Mouse (Mus musculus) heart, postnatal 0 days (tissue): ENCODE measurements around the gene Sarm1. TPM values are rescaled to one million over a fixed set of nuclear protein-coding genes. Genes with fewer than 3 reads are reported as not detected.

Experiments used
- ATAC-seq: fragments of 200-750 bp; cut with Nextera tagmentation; 2 replicates; pipeline ENCODE4 v1.8.0; 2017; ENCODE audit warnings: low read depth, moderate number of reproducible peaks, moderate library complexity; ENCODE audit not compliant: insufficient read depth
- DNase-seq: peaks from one replicate; pipeline ENCODE4 v3.0.0-alpha.2; 2016; ENCODE audit warnings: low spot score
- H3K27ac ChIP-seq: fragments of 300-500 bp; sonication (generic); 2 replicates; pipeline ENCODE4 v1.5.1; 2014; ENCODE audit warnings: low read depth, mild to moderate bottlenecking
- H3K27me3 ChIP-seq: fragments of 300-500 bp; sonication (generic); 2 replicates; pipeline ENCODE4 v1.6.1; 2014; ENCODE audit warnings: low read length, mixed read lengths; ENCODE audit not compliant: control insufficient read depth, insufficient read depth
- H3K36me3 ChIP-seq: fragments of 300-500 bp; sonication (generic); replicated peaks from 2 replicates; pipeline ENCODE4 v1.6.1; 2014; ENCODE audit warnings: low read length, mixed read lengths; ENCODE audit not compliant: control insufficient read depth, insufficient read depth
- H3K4me1 ChIP-seq: fragments of 300-500 bp; sonication (generic); 2 replicates; pipeline ENCODE4 v1.6.1; 2014; ENCODE audit warnings: antibody characterized with exemption; ENCODE audit not compliant: control insufficient read depth, insufficient read depth
- H3K4me2 ChIP-seq: fragments of 300-500 bp; sonication (generic); 2 replicates; pipeline ENCODE4 v1.6.1; 2014; ENCODE audit warnings: low read depth, mild to moderate bottlenecking, low read length, moderate library complexity
- H3K4me3 ChIP-seq: fragments of 300-500 bp; sonication (generic); 2 replicates; pipeline ENCODE4 v1.5.1; 2014; ENCODE audit warnings: low read depth, low read length
- H3K9ac ChIP-seq: fragments of 300-500 bp; sonication (generic); replicated peaks from 2 replicates; pipeline ENCODE4 v1.6.1; 2014; ENCODE audit warnings: low read depth, low read length, mixed read lengths
- H3K9me3 ChIP-seq: fragments of 300-500 bp; sonication (generic); replicated peaks from 2 replicates; pipeline ENCODE4 v1.6.1; 2016; ENCODE audit warnings: low read length; ENCODE audit not compliant: control insufficient read depth
- CTCF ChIP-seq: IDR thresholded peaks from 2 replicates; pipeline ENCODE4 v1.5.1; 2016; ENCODE audit warnings: antibody characterized with exemption, control low read depth, low read depth
- EP300 ChIP-seq: IDR thresholded peaks from 2 replicates; pipeline ENCODE4 v1.6.1; 2016; ENCODE audit warnings: antibody characterized with exemption, low read depth
- WGBS: fragments of 180-500 bp; shearing (Covaris S2); extraction: QIAGEN DNeasy Blood & Tissue Kit; methylation state at CpG from one replicate; pipeline ENCODE4 v1.1.7; 2014; 5-methylcytosine and 5-hydroxymethylcytosine counted together
- polyA plus RNA-seq: library from polyadenylated mRNA; unstranded; fragments of >200 nt; fragmentation: Nextera tagmentation; extraction: Ambion mirVana; gene quantifications from 2 replicates; pipeline ENCODE4 v1.2.1, GENCODE M21; 2015
- total RNA-seq: library from RNA; depleted of rRNA; stranded (reverse); fragments of >200 nt; gene quantifications from 2 replicates; pipeline ENCODE4 v1.2.3, GENCODE M21; 2014; ENCODE audit warnings: low replicate concordance

Sarm1 gene
- total and polyA plus RNA-seq, 2 experiments from 2014 or later = not detected

GRCm38 (mm10) chr11:78518931-78519330 is 21.4 kb upstream of the Sarm1 start:
- TF ChIP-seq CTCF (no peak), EP300 (no peak)
- DNase-seq (no peak), ATAC-seq (no peak)
- WGBS = 78% methylated on average over 10 of the region's 10 CpGs
- Histone ChIP-seq H3K4me1 (no peaks in the 10 kb centered on the region), H3K4me3 (no peak overlapping the region), H3K9me3 (no peaks in the 10 kb centered on the region), H3K27me3 (no peaks in the 10 kb centered on the region), H3K9ac (no peak overlapping the region), H3K4me2 (no peak overlapping the region), H3K36me3 (peaks cover 94% of the 10 kb centered on the region), H3K27ac (no peak overlapping the region)

GRCm38 (mm10) chr11:78515549-78516325 is 18.2 kb upstream of the Sarm1 start:
- Histone ChIP-seq H3K4me1 (peaks cover 15% of the 10 kb centered on the region), H3K27me3 (no peaks in the 10 kb centered on the region), H3K9ac (no peak overlapping the region), H3K4me3 (no peak overlapping the region), H3K36me3 (peaks cover 64% of the 10 kb centered on the region), H3K4me2 (no peak overlapping the region), H3K27ac (no peak overlapping the region), H3K9me3 (no peaks in the 10 kb centered on the region)
- no peak for ATAC-seq
- TF ChIP-seq EP300 (no peak), CTCF (peak; percentile 27)
- DNase-seq = no peak
- 62% methylated on average over 2 of the region's 2 CpGs for WGBS

- Histone ChIP-seq H3K4me1 (peaks cover 15% of the 10 kb centered on the region), H3K9ac (0 out of 2 replicates have a peak overlapping the region, but pooled peaks have one; percentile 91), H3K36me3 (peaks cover 50% of the 10 kb centered on the region), H3K27me3 (no peaks in the 10 kb centered on the region), H3K4me2 (peak overlapping the region; percentile 84), H3K9me3 (no peaks in the 10 kb centered on the region), H3K4me3 (peak overlapping the region; percentile 87), H3K27ac (no peak overlapping the region)
- ATAC-seq (no peak), DNase-seq (no peak)
- TF ChIP-seq CTCF (no peak), EP300 (no peak)
- WGBS = 68% methylated on average over 3 of the region's 3 CpGs
Observed at GRCm38 (mm10) chr11:78513106-78513790, 15.7 kb upstream of the Sarm1 start.

- H3K9me3 ChIP-seq = no peaks in the 10 kb centered on the region
- WGBS = under 1% methylated on average over 65 of the region's 67 CpGs
- H3K27ac ChIP-seq = peak within 1 kb of the TSS; percentile 87
- H3K27me3 ChIP-seq = no peaks in the 10 kb centered on the region
- peak within 1 kb of the TSS; percentile 84 for H3K4me2 ChIP-seq
- H3K4me3 ChIP-seq = peak within 1 kb of the TSS; percentile 87
- peaks cover 50% of the 10 kb centered on the region for H3K36me3 ChIP-seq
- peak within 1 kb of the TSS; percentile 91 for H3K9ac ChIP-seq
- TF ChIP-seq CTCF (no peak), EP300 (0 out of 2 replicates have a peak, but pooled peaks have one; percentile 33)
- H3K4me1 ChIP-seq = peaks cover 15% of the 10 kb centered on the region
- ATAC-seq (peak; percentile 99), DNase-seq (peak; percentile 92)
Observed at GRCm38 (mm10) chr11:78512025-78512957, 14.7 kb upstream of the Sarm1 start, which contains the start of the genes Tmem199 and Poldip2. Gene Tmem199, minus strand, starts transcription at chr11:78512172. Gene Poldip2, plus strand, starts transcription at chr11:78512193.

- Histone ChIP-seq H3K9ac (no peak overlapping the region), H3K4me3 (no peak overlapping the region), H3K27me3 (no peaks in the 10 kb centered on the region), H3K27ac (no peak overlapping the region), H3K4me2 (no peak overlapping the region), H3K4me1 (peaks cover 15% of the 10 kb centered on the region), H3K36me3 (peaks cover 32% of the 10 kb centered on the region), H3K9me3 (no peaks in the 10 kb centered on the region)
- 82% methylated on average over 5 of the region's 5 CpGs for WGBS
- DNase-seq = peak; percentile 16
- TF ChIP-seq EP300 (no peak), CTCF (peak; percentile 34)
- ATAC-seq = no peak
Observed at GRCm38 (mm10) chr11:78509148-78509547, 11.6 kb upstream of the Sarm1 start.
